Mouse (Mus musculus) kidney, postnatal 4 days (tissue): ENCODE data around the gene Hmgcr.
"Not testable (repeated sequence)": the region's sequence is repeated elsewhere in the genome, so short reads cannot be mapped to it uniquely, and the experiment has no call there.

Experiments used
- DNase-seq, 2 experiments: peaks; one replicate each; pipeline ENCODE4 v3.0.0; 2021; ENCODE audit warnings: mixed read lengths in 2 of 2

Hmgcr gene

GRCm38 (mm10) chr13:96664419-96664974, 6.2 kb downstream of the Hmgcr start:
- no peak for DNase-seq

GRCm38 (mm10) chr13:96663120-96663519, 7.6 kb downstream of the Hmgcr start:
- not testable (repeated sequence) for DNase-seq

- peak in 1 of 2 experiments; percentile 10 for DNase-seq
These were observed 10.5 kb downstream of the Hmgcr start for GRCm38 (mm10) chr13:96660095-96660860.

GRCm38 (mm10) chr13:96658936-96659335, 11.8 kb downstream of the Hmgcr start:
- no peak for DNase-seq

GRCm38 (mm10) chr13:96656673-96657072, 14.1 kb downstream of the Hmgcr start:
- DNase-seq: no peak

GRCm38 (mm10) chr13:96653041-96653440, 17.7 kb downstream of the Hmgcr start:
- DNase-seq: no peak

GRCm38 (mm10) chr13:96645822-96646221, 24.9 kb downstream of the Hmgcr start:
- no peak for DNase-seq

GRCm38 (mm10) chr13:96644168-96644567, 26.6 kb downstream of the Hmgcr start:
- no peak for DNase-seq

- DNase-seq: no peak
These were observed 40.3 kb downstream of the Hmgcr start for GRCm38 (mm10) chr13:96630396-96630795.

- no peak for DNase-seq
These were observed 49.8 kb downstream of the Hmgcr start for GRCm38 (mm10) chr13:96620891-96621290.

- no peak for DNase-seq
These were observed 56.1 kb downstream of the Hmgcr start for GRCm38 (mm10) chr13:96614615-96615014.

GRCm38 (mm10) chr13:96604242-96604641, 66.5 kb downstream of the Hmgcr start:
- DNase-seq: no peak

GRCm38 (mm10) chr13:96599182-96599581, 71.6 kb downstream of the Hmgcr start:
- DNase-seq: no peak
